Comparison of ENCODE assay signal across 24 mouse cellular contexts in genomic region chr2:79030990-79031389, GRCm38 (mm10).
DNase-seq lines count a peak whose midpoint lies in the region; ATAC-seq and TF ChIP-seq lines count a peak whose summit lies in the region.
"Had no signal": no experiment of that assay in that cellular context is flagged by ENCODE, and none has a peak within 500 bp of the region (broad histone marks: within the 10 kb centered on the region; RNA-seq: fewer than 3 reads in every experiment).

No protein-coding gene starts in this region.

- H3K4me1 ChIP-seq in liver, postnatal 0 days (ENCODE audit: insufficient read depth) = no peaks in the 10 kb centered on the region
- H3K4me1 ChIP-seq: heart, embryonic 10.5 days; hindbrain, embryonic 13.5 days; liver, embryonic 13.5 days; midbrain, embryonic 15.5 days had no signal

- H3K36me3 ChIP-seq in liver, postnatal 0 days (replicated peaks; ENCODE audit: insufficient read depth, low read length) = no peaks in the 10 kb centered on the region
- H3K36me3 ChIP-seq: heart, embryonic 10.5 days; hindbrain, embryonic 13.5 days; liver, embryonic 13.5 days; midbrain, embryonic 15.5 days; neural tube, embryonic 15.5 days had no signal

- H3K9me3 ChIP-seq in liver, postnatal 0 days (ENCODE audit: low read length) = no peaks in the 10 kb centered on the region
- H3K9me3 ChIP-seq: forebrain, embryonic 13.5 days; heart, embryonic 10.5 days; hindbrain, embryonic 13.5 days; liver, embryonic 13.5 days; megakaryocyte, embryonic 14.5 days; midbrain, embryonic 15.5 days; neural tube, embryonic 15.5 days had no signal

- H3K27me3 ChIP-seq in liver, postnatal 0 days (ENCODE audit: insufficient read depth, low read length) = no peaks in the 10 kb centered on the region
- H3K27me3 ChIP-seq: forebrain, embryonic 13.5 days; hindbrain, embryonic 13.5 days; liver, embryonic 13.5 days; megakaryocyte, embryonic 14.5 days; midbrain, embryonic 15.5 days; neural tube, embryonic 15.5 days had no signal

- TF ChIP-seq CTCF in liver, postnatal 0 days (IDR thresholded peaks at IDR 0.05; ENCODE audit: low read depth) = no peak

- WGBS in liver, postnatal 0 days (ENCODE audit: insufficient replicate concordance) = 59% methylated on average over 1 of the region's 1 CpGs

- ATAC-seq in frontal cortex, adult (ENCODE audit: low TSS enrichment) = peak; percentile 47; the same call in 1 of the 2 replicates
- ATAC-seq in liver, postnatal 0 days = no peak
- ATAC-seq: forebrain, embryonic 13.5 days; midbrain, embryonic 15.5 days; Patski had no signal

- H3K27ac ChIP-seq in liver, postnatal 0 days (ENCODE audit: low read depth) = no peak overlapping the region
- H3K27ac ChIP-seq: forebrain, embryonic 13.5 days; heart, embryonic 10.5 days; hindbrain, embryonic 13.5 days; left cerebral cortex, adult 2 months; liver, embryonic 13.5 days; midbrain, embryonic 15.5 days; neural tube, embryonic 15.5 days had no signal

- no peak overlapping the region for H3K4me2 ChIP-seq in liver, postnatal 0 days (ENCODE audit: low read depth, low read length)
- H3K4me2 ChIP-seq: forebrain, embryonic 13.5 days; hindbrain, embryonic 13.5 days; liver, embryonic 13.5 days; midbrain, embryonic 15.5 days; neural tube, embryonic 15.5 days had no signal

- no peak for TF ChIP-seq EP300 in liver, postnatal 0 days (IDR thresholded peaks at IDR 0.05; ENCODE audit: low read depth)

- intact Hi-C loops in left cerebral cortex, postnatal 36 days (cut with DNase I) = no loop called here

- H3K4me3 ChIP-seq in liver, postnatal 0 days (ENCODE audit: low read depth, low read length) = no peak overlapping the region
- H3K4me3 ChIP-seq: erythroblast, embryonic 14.5 days; forebrain, embryonic 13.5 days; heart, embryonic 10.5 days; hindbrain, embryonic 13.5 days; left cerebral cortex, adult 2 months; liver, embryonic 13.5 days; megakaryocyte, embryonic 14.5 days; midbrain, embryonic 15.5 days; neural tube, embryonic 15.5 days had no signal

- DNase-seq in frontal cortex, postnatal 14 days (ENCODE audit: low spot score in 2 of 2) = no peak
- DNase-seq in retina, postnatal 1 day = peak; percentile 20
- no peak for DNase-seq in retina, embryonic 14.5 days (ENCODE audit: low spot score)
- DNase-seq in adrenal gland, postnatal 36 days = peak; percentile 62 to 68
- DNase-seq in left cerebral cortex, postnatal 36 days (ENCODE audit: low spot score in 2 of 2) = no peak
- no peak for DNase-seq in liver, postnatal 0 days
- DNase-seq: cerebellum, adult 18-20 months; cerebellum, postnatal 36 days; kidney, adult 8-10 months; kidney, postnatal 14 days; liver, embryonic 13.5 days; right cerebral cortex, postnatal 25 days; thymus, adult 18-20 months; thymus, postnatal 4 days had no signal

- H3K9ac ChIP-seq in liver, postnatal 0 days (replicated peaks) = no peak overlapping the region
- H3K9ac ChIP-seq: forebrain, embryonic 13.5 days; hindbrain, embryonic 13.5 days; liver, embryonic 13.5 days; midbrain, embryonic 15.5 days; neural tube, embryonic 15.5 days had no signal

Comparison
In these comparisons a context has a peak if more than half of its experiments do, and no peak if none do; other contexts are left out.
1. DNase-seq: peak in retina, postnatal 1 day (single experiment) and adrenal gland, postnatal 36 days (2 of 2); none in frontal cortex, postnatal 14 days (0 of 2), retina, embryonic 14.5 days (single experiment), left cerebral cortex, postnatal 36 days (0 of 2) and liver, postnatal 0 days (single experiment).